ENCODE assay signal across 12 mouse cellular contexts in the genomic region with DNA sequence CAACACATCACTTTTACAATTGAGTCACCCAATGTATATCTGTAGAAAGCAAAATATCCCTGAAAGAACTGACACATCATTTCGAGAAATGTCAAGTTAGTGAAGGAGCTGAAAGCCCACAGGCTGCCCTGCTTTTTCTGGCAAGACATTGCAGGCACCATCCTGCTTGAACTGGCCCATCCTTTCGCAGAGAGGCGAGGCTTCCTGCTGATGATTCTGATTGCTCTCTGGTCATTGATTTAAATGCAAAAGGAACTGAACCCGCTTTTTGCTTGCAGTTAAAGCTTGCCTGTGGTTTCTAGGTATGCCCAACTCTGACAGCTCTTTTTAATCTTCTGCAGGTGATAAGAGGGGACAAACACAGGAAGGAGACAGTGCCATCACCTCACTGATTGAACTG.
"Had no signal": no experiment of that assay in that cellular context is flagged by ENCODE, and none has a peak within 500 bp of the region (broad histone marks: within the 10 kb centered on the region; RNA-seq: fewer than 3 reads in every experiment).

No protein-coding gene starts in this region.

- H3K27me3 ChIP-seq: liver, embryonic 13.5 days; neural tube, embryonic 13.5 days had no signal

- H3K36me3 ChIP-seq: liver, embryonic 13.5 days; neural tube, embryonic 13.5 days had no signal

- H3K27ac ChIP-seq: liver, embryonic 13.5 days; neural tube, embryonic 13.5 days had no signal

- H3K9ac ChIP-seq: liver, embryonic 13.5 days; neural tube, embryonic 13.5 days had no signal

- DNase-seq: kidney, adult 9 months; kidney, postnatal 14 days; kidney, postnatal 4 days; liver, embryonic 13.5 days; lung, adult 2 months; lung, postnatal 14 days; lung, postnatal 4 days; midbrain, embryonic 14.5 days; thymus, adult 18-20 months; thymus, postnatal 36 days had no signal

- H3K9me3 ChIP-seq: liver, embryonic 13.5 days; neural tube, embryonic 13.5 days had no signal

- H3K4me1 ChIP-seq: liver, embryonic 13.5 days; neural tube, embryonic 13.5 days had no signal

- H3K4me3 ChIP-seq: liver, embryonic 13.5 days; myocyte; neural tube, embryonic 13.5 days had no signal
